Mouse (Mus musculus): Measurements from ENCODE around the gene Mipep.

DNA sequence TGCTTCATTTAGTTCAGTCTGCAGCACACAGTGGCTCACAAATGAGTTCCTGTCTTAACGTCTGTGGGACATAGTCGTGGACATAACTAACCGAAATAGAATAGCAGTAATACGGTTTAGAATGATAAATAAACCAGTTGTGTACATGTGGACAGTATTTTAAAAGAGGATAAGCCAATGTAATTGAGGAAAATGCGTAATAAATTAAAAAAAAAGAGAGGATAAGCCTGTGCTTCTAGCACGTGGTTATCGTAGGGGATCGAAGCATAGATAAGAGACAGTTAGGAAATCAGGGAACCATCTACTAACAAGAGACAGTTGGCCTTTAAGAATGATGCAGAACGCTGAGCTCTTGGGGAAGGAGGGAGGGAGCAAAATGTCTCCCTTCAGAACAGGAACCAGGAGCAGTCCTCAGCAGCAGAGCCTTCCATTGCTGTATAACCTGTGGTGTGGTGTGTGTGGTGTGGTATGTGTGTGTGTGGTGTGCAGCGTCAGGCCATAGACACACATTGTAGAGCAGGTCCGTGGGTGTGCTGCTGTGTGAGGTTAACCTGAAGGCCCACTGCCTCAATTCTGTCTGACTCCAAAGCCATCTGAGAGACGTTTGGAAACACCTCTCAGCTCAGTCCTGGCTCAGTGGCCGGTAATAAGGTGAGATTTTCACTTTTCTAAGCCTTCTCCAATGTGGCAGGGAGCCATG, 48.4 kb upstream of the Mipep start:
- TF ChIP-seq EP300 (IDR thresholded peaks at IDR 0.05) (no peak), CTCF (IDR thresholded peaks at IDR 0.05) (no peak)
